Comparison of ENCODE assay signal across 24 mouse cellular contexts in the genomic region with DNA sequence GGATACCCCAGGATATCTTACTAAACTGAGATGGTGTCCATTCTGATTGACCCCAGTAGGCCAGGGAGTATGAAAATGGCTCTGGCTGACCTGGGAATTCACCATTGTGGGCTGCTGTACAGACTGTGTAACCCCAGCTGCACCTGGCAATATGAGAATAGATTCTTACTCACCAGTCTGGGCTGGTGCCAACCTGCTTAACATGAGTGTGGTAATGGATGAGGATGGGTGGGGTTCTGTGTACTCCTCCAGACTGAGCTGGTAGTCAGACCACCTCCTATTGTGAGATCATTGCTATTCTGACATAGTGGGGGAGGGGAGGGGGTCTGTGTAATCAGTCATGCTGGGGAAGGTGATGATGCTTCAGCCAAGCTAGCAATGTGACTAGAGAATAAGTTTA. TPM values are rescaled to one million over a fixed set of nuclear protein-coding genes. Genes with fewer than 3 reads are reported as not detected.
DNase-seq lines count a peak whose midpoint lies in the region; TF ChIP-seq lines count a peak whose summit lies in the region.
"Not testable (repeated sequence)": the region's sequence is repeated elsewhere in the genome, so short reads cannot be mapped to it uniquely, and the experiment has no call there.
"Had no signal": no experiment of that assay in that cellular context is flagged by ENCODE, and none has a peak within 500 bp of the region (broad histone marks: within the 10 kb centered on the region; RNA-seq: fewer than 3 reads in every experiment).

A gene (minus strand): TSS at position 219 of the 400 bp plus-strand sequence.

- not testable (repeated sequence) for TF ChIP-seq CTCF in testis, adult 2 months (IDR thresholded peaks at IDR 0.05; ENCODE audit: control insufficient read depth, insufficient read depth, insufficient replicate concordance, low read depth, low read length)

- DNase-seq in 3T3-L1 (ENCODE audit: low read depth, low spot score) (peak; percentile 44), ES-CJ7 (ENCODE audit: low read depth, low spot score) (peak; percentile 2), NIH3T3 (ENCODE audit: low read depth) (peak; percentile 3)
- DNase-seq in heart, postnatal 10 days, result peak; percentile 31 to 32
- peak; percentile 56 for DNase-seq in heart, postnatal 4 days

- not testable (repeated sequence) for H3K27ac ChIP-seq in testis, adult 2 months (ENCODE audit: control insufficient read depth, insufficient read depth, low read depth, low read length)

- TF ChIP-seq POLR2A in testis, adult 2 months (IDR thresholded peaks at IDR 0.05; ENCODE audit: control insufficient read depth, low read depth, low read length), result not testable (repeated sequence)

- H3K4me3 ChIP-seq in testis, adult 2 months (ENCODE audit: control insufficient read depth, low read depth, low read length), result peak within 1 kb of the TSS; percentile 18; the same call in 1 of the 2 replicates

- not testable (repeated sequence) for H3K36me3 ChIP-seq in testis, adult 2 months (ENCODE audit: control insufficient read depth, insufficient read depth, low read length)

- not testable (repeated sequence) for H3K27me3 ChIP-seq in testis, adult 2 months (ENCODE audit: control insufficient read depth, insufficient read depth, low read length)

- H3K4me1 ChIP-seq in testis, adult 2 months (ENCODE audit: control insufficient read depth, insufficient read depth, low read length), result not testable (repeated sequence)

- intact Hi-C loops in heart, postnatal 10 days (cut with DNase I), result not testable (repeated sequence)

RNA-seq across cellular contexts. Expression of the gene that starts here (rescaled TPM):
- not detected for total RNA-seq in heart, postnatal 10 days (2021)
- total RNA-seq in heart, postnatal 4 days (2021), result not detected
- polyA plus RNA-seq in testis, adult 2 months (2012; rRNA removed), result 7.4 and 9.9 TPM in 2 replicates
- total RNA-seq: adrenal gland, adult 2 months; adrenal gland, postnatal 10 days; adrenal gland, postnatal 25 days; adrenal gland, postnatal 4 days; common myeloid progenitor, adult 5-6 weeks; ES-E14; MEL had no signal
- polyA plus RNA-seq: adrenal gland, adult 2 months; brain, embryonic 14.5 days; C2C12; embryonic facial prominence, embryonic 11.5 days; embryonic facial prominence, embryonic 13.5 days; embryonic facial prominence, embryonic 15.5 days; erythroblast, embryonic 14.5 days; forebrain, embryonic 10.5 days; forebrain, embryonic 12.5 days; forebrain, embryonic 14.5 days; forebrain, embryonic 16.5 days; frontal cortex, adult 2 months had no signal

Comparison
In these comparisons a context has a peak if more than half of its experiments do, and no peak if none do; other contexts are left out.
1. Peak in DNase-seq in heart, postnatal 10 days; RNA of the gene not detected or under 1 TPM.
2. Peak in DNase-seq in heart, postnatal 4 days; RNA of the gene not detected or under 1 TPM.
3. DNase-seq: peak in every context shown above with its lines; median percentile 56 in heart, postnatal 4 days; 44 in 3T3-L1; 32 in heart, postnatal 10 days; 3 in NIH3T3; 2 in ES-CJ7.